Mouse (Mus musculus) embryonic fibroblast, embryonic 13.5 days (primary cell): ENCODE data around the gene Rce1.

Experiments used
- CTCF ChIP-seq: IDR thresholded peaks from 2 replicates; pipeline ENCODE4 v1.5.1; 2011; ENCODE audit warnings: mild to moderate bottlenecking, control low read depth, low read length, moderate library complexity, borderline replicate concordance; ENCODE audit not compliant: insufficient read depth
- POLR2A ChIP-seq: IDR thresholded peaks from 2 replicates; pipeline ENCODE4 v1.6.1; 2011; ENCODE audit warnings: low read depth, mild to moderate bottlenecking, control low read depth, low read length, moderate library complexity

DNA sequence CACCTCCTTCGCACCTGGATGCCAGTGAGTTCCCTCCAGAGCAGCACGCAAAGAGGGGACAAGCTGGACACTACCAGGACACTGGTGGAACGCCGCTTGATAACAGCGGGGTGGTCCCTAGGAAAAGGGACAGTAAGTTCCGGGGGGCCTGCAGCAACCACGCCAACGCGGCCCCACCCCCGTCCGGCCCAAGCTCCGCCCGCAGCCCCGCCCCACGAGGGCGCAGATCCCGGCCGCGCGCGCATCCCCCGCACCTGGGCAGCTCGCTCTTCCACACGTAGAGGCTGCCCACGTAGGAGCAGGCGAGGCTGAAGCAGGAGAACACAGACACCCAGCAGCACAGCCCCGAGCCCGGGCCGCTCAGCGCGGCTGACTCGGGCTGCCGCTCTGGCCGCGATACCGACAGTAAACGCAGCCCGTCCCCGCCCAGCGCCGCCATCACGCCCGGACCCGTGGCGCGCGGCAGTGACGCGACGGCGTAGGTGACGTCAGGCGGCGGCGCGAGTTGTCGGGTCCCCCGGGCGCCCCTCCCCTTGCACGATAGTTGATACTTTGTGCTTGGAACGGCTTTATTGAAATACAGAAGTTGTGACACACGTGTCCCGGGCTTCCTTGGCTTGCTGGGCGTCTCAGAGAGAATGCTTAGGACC is at the start of gene Rce1:
- TF ChIP-seq CTCF = no peak
- peak; percentile 51; the same call in 1 of the 2 replicates for TF ChIP-seq POLR2A
